Mouse (Mus musculus): ENCODE measurements at regions not wholly inside any gene's neighbourhood (a gene's known extent, or its start where the extent isn't known, plus 50 kb on each side); places are given as distances from the start of the nearest gene placed in this dataset.

DNA sequence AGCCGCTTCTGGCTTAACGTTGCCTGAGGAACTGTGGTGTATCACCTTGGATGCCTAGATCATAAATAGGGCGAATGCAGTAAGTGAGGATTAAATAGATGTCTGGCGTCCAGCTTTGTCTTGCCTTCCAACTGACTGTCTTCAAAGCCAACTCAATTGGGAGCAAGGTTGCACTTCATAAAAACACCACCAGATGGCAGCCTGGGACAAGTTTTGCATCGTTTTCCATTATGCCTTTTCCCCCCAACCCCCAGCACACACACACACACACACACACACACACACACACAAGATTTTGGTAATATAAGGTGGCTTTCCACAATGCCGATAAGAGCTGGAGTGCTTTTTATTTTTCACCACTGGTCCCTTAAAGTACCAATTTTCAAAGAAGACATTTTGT, 209.3 kb downstream of the Mtrr start:
- intact Hi-C loops (cut with DNase I), result loop anchor here (10.0 kb wide), 1 partner anchor 182 kb away; no protein-coding TSS in a partner anchor
